26 mouse cellular contexts compared by ENCODE assay signal in genomic region chr7:82483426-82483825, GRCm38 (mm10).
DNase-seq lines count a peak whose midpoint lies in the region; ATAC-seq lines count a peak whose summit lies in the region.
"Had no signal": no experiment of that assay in that cellular context is flagged by ENCODE, and none has a peak within 500 bp of the region (broad histone marks: within the 10 kb centered on the region; RNA-seq: fewer than 3 reads in every experiment).

No protein-coding gene starts in this region.

- no peak overlapping the region for H3K4me3 ChIP-seq in heart, embryonic 12.5 days
- H3K4me3 ChIP-seq in midbrain, embryonic 11.5 days (ENCODE audit: low read depth, low read length) = no peak overlapping the region
- no peak overlapping the region for H3K4me3 ChIP-seq in midbrain, embryonic 13.5 days (replicated peaks)
- no peak overlapping the region for H3K4me3 ChIP-seq in hindbrain, embryonic 16.5 days (ENCODE audit: low read length)
- H3K4me3 ChIP-seq: hindbrain, embryonic 13.5 days; limb, embryonic 12.5 days; liver, embryonic 13.5 days; midbrain, embryonic 15.5 days; neural tube, embryonic 12.5 days had no signal

- peaks cover 6% of the 10 kb centered on the region for H3K4me1 ChIP-seq in heart, embryonic 12.5 days (replicated peaks)
- H3K4me1 ChIP-seq in midbrain, embryonic 11.5 days (ENCODE audit: control insufficient read depth, insufficient read depth, low read length) = no peaks in the 10 kb centered on the region
- peaks cover 14% of the 10 kb centered on the region for H3K4me1 ChIP-seq in midbrain, embryonic 13.5 days (replicated peaks)
- no peaks in the 10 kb centered on the region for H3K4me1 ChIP-seq in hindbrain, embryonic 16.5 days (ENCODE audit: control insufficient read depth, insufficient read depth, low read depth, low read length)
- H3K4me1 ChIP-seq: liver, embryonic 13.5 days; neural tube, embryonic 12.5 days had no signal

- WGBS in heart, embryonic 12.5 days = 53% methylated on average over 3 of the region's 3 CpGs
- 81% methylated on average over 3 of the region's 3 CpGs for WGBS in midbrain, embryonic 11.5 days
- 89% methylated on average over 3 of the region's 3 CpGs for WGBS in midbrain, embryonic 13.5 days
- 80% methylated on average over 3 of the region's 3 CpGs for WGBS in hindbrain, embryonic 16.5 days

- peak; percentile 23 to 30 for DNase-seq in heart, adult 9 months (ENCODE audit: low spot score in 2 of 2)
- DNase-seq in midbrain, embryonic 11.5 days (ENCODE audit: low spot score, missing footprints) = peak; percentile 76
- peak; percentile 47 for DNase-seq in gastrocnemius, postnatal 25 days
- no peak for DNase-seq in retina, embryonic 14.5 days (ENCODE audit: low spot score)
- DNase-seq: adrenal gland, adult 2 months; B cell, adult 2 months; cerebellum, adult 11-12 months; cerebellum, postnatal 25 days; kidney, adult 2 months; liver, embryonic 13.5 days; lung, adult 2 months; lung, postnatal 14 days; retina, postnatal 1 day; right cerebral cortex, postnatal 25 days; thymus, postnatal 14 days had no signal

- no peak for ATAC-seq in heart, embryonic 12.5 days (ENCODE audit: insufficient number of reproducible peaks, low FRiP score)
- ATAC-seq in midbrain, embryonic 11.5 days (ENCODE audit: low FRiP score) = no peak
- no peak for ATAC-seq in midbrain, embryonic 13.5 days
- no peak for ATAC-seq in hindbrain, embryonic 16.5 days
- ATAC-seq: forebrain, embryonic 14.5 days; midbrain, embryonic 15.5 days had no signal

- no peaks in the 10 kb centered on the region for H3K36me3 ChIP-seq in heart, embryonic 12.5 days
- no peaks in the 10 kb centered on the region for H3K36me3 ChIP-seq in midbrain, embryonic 11.5 days (ENCODE audit: control insufficient read depth, insufficient read depth, low read length)
- no peaks in the 10 kb centered on the region for H3K36me3 ChIP-seq in midbrain, embryonic 13.5 days
- H3K36me3 ChIP-seq in hindbrain, embryonic 16.5 days (ENCODE audit: control insufficient read depth, insufficient read depth, low read length) = no peaks in the 10 kb centered on the region
- H3K36me3 ChIP-seq: G1E; hindbrain, embryonic 13.5 days; limb, embryonic 12.5 days; liver, embryonic 13.5 days; midbrain, embryonic 15.5 days; neural tube, embryonic 12.5 days had no signal

- no peak overlapping the region for H3K4me2 ChIP-seq in heart, embryonic 12.5 days
- H3K4me2 ChIP-seq in midbrain, embryonic 11.5 days = no peak overlapping the region
- H3K4me2 ChIP-seq in midbrain, embryonic 13.5 days (replicated peaks) = no peak overlapping the region
- H3K4me2 ChIP-seq in hindbrain, embryonic 16.5 days (ENCODE audit: low read length) = no peak overlapping the region
- H3K4me2 ChIP-seq: hindbrain, embryonic 13.5 days; limb, embryonic 12.5 days; liver, embryonic 13.5 days; midbrain, embryonic 15.5 days; neural tube, embryonic 12.5 days had no signal

- no peaks in the 10 kb centered on the region for H3K9me3 ChIP-seq in heart, embryonic 12.5 days (replicated peaks)
- no peaks in the 10 kb centered on the region for H3K9me3 ChIP-seq in midbrain, embryonic 11.5 days (ENCODE audit: control insufficient read depth, low read length)
- H3K9me3 ChIP-seq in midbrain, embryonic 13.5 days = no peaks in the 10 kb centered on the region
- no peaks in the 10 kb centered on the region for H3K9me3 ChIP-seq in hindbrain, embryonic 16.5 days (ENCODE audit: control insufficient read depth, low read length)
- H3K9me3 ChIP-seq: hindbrain, embryonic 13.5 days; limb, embryonic 12.5 days; liver, embryonic 13.5 days; midbrain, embryonic 15.5 days; neural tube, embryonic 12.5 days had no signal

- H3K9ac ChIP-seq in heart, embryonic 12.5 days = no peak overlapping the region
- no peak overlapping the region for H3K9ac ChIP-seq in midbrain, embryonic 11.5 days (ENCODE audit: low read length)
- no peak overlapping the region for H3K9ac ChIP-seq in midbrain, embryonic 13.5 days (replicated peaks)
- H3K9ac ChIP-seq in hindbrain, embryonic 16.5 days (ENCODE audit: low read depth, low read length) = no peak overlapping the region
- H3K9ac ChIP-seq: hindbrain, embryonic 13.5 days; limb, embryonic 12.5 days; liver, embryonic 13.5 days; midbrain, embryonic 15.5 days; neural tube, embryonic 12.5 days had no signal

- H3K27ac ChIP-seq in heart, embryonic 12.5 days (ENCODE audit: poor library complexity, severe bottlenecking) = no peak overlapping the region
- H3K27ac ChIP-seq in midbrain, embryonic 11.5 days (ENCODE audit: low read depth, low read length) = no peak overlapping the region
- no peak overlapping the region for H3K27ac ChIP-seq in midbrain, embryonic 13.5 days
- H3K27ac ChIP-seq in hindbrain, embryonic 16.5 days (ENCODE audit: low read depth, low read length) = no peak overlapping the region
- H3K27ac ChIP-seq: hindbrain, embryonic 13.5 days; kidney, postnatal 0 days; limb, embryonic 12.5 days; liver, embryonic 13.5 days; midbrain, embryonic 15.5 days; neural tube, embryonic 12.5 days had no signal

- H3K27me3 ChIP-seq in heart, embryonic 12.5 days (replicated peaks) = no peaks in the 10 kb centered on the region
- no peaks in the 10 kb centered on the region for H3K27me3 ChIP-seq in midbrain, embryonic 11.5 days (ENCODE audit: control insufficient read depth, insufficient read depth, low read length)
- no peaks in the 10 kb centered on the region for H3K27me3 ChIP-seq in midbrain, embryonic 13.5 days
- H3K27me3 ChIP-seq in hindbrain, embryonic 16.5 days (replicated peaks; ENCODE audit: control insufficient read depth, insufficient read depth, low read length) = no peaks in the 10 kb centered on the region
- H3K27me3 ChIP-seq: CH12.LX; hindbrain, embryonic 13.5 days; limb, embryonic 12.5 days; liver, embryonic 13.5 days; midbrain, embryonic 15.5 days; neural tube, embryonic 12.5 days had no signal
